Mouse (Mus musculus) liver, adult 2 months (tissue): Measurements from ENCODE around the gene Clint1.

ENCODE experiments used
- CTCF ChIP-seq: fragments of 200-500 bp; IDR thresholded peaks from 2 replicates; pipeline ENCODE4 v1.5.1; 2011; ENCODE audit warnings: low read depth, low read length, control low read depth
- POLR2A ChIP-seq: fragments of 200-500 bp; IDR thresholded peaks from 2 replicates; pipeline ENCODE4 v1.6.1; 2011; ENCODE audit warnings: low read length, control low read depth; ENCODE audit not compliant: insufficient read depth; ENCODE audit errors: extremely low read depth

- TF ChIP-seq CTCF, result no peak
- no peak for TF ChIP-seq POLR2A
Observed at GRCm38 (mm10) chr11:45816712-45817111, 35.1 kb upstream of the Clint1 start.
